Mouse (Mus musculus): ENCODE results near the gene Ip6k3.

- no peak for TF ChIP-seq POLR2A (IDR thresholded peaks at IDR 0.05; ENCODE audit: borderline replicate concordance, extremely low read depth, insufficient read depth, insufficient read length, poor library complexity, severe bottlenecking)
- no peak for TF ChIP-seq CTCF (IDR thresholded peaks at IDR 0.05; ENCODE audit: borderline replicate concordance, extremely low read depth, insufficient read depth, insufficient read length)
Measured at GRCm38 (mm10) chr17:27168569-27168968, 974 bp upstream of the Ip6k3 start.
